Mouse (Mus musculus) myocyte (in vitro differentiated cells): ENCODE measurements around the gene Fam172a.

Source experiments
- CEBPB ChIP-seq: IDR thresholded peaks from 2 replicates; pipeline ENCODE4 v1.6.1; 2011; ENCODE audit warnings: mild to moderate bottlenecking, moderate library complexity; ENCODE audit not compliant: poor library complexity, insufficient read depth, severe bottlenecking
- POLR2A ChIP-seq: IDR thresholded peaks from one replicate; pipeline ENCODE4 v1.6.1; 2011; ENCODE audit warnings: low read depth, mild to moderate bottlenecking, control low read depth, moderate library complexity; ENCODE audit not compliant: insufficient read length
- TCF12 ChIP-seq: IDR thresholded peaks from one replicate; pipeline ENCODE4 v1.6.1; 2011; ENCODE audit warnings: mild to moderate bottlenecking, control low read depth; ENCODE audit not compliant: poor library complexity, insufficient read depth, severe bottlenecking

GRCm38 (mm10) chr13:78118715-78119114, 416.9 kb downstream of the Fam172a start:
- no peak for TF ChIP-seq POLR2A
- TF ChIP-seq CEBPB: no peak
- no peak for TF ChIP-seq TCF12
